Mouse (Mus musculus) midbrain, embryonic 11.5 days (tissue): Measurements from ENCODE around the gene Fryl. TPM values are rescaled to one million over a fixed set of nuclear protein-coding genes. Genes with fewer than 3 reads are reported as not detected.

Experiments used
- ATAC-seq: fragments of 200-750 bp; cut with Nextera tagmentation; 2 replicates; pipeline ENCODE4 v1.8.0; 2017; ENCODE audit warnings: moderate TSS enrichment, moderate library complexity; ENCODE audit not compliant: low FRiP score
- DNase-seq: peaks from one replicate; pipeline ENCODE4 v3.0.0; 2015; ENCODE audit warnings: low spot score; ENCODE audit errors: missing footprints
- H3K27ac ChIP-seq: fragments of 300-500 bp; sonication (generic); 2 replicates; pipeline ENCODE4 v1.5.1; 2014; ENCODE audit warnings: low read depth, low read length
- H3K27me3 ChIP-seq: fragments of 300-500 bp; sonication (generic); 2 replicates; pipeline ENCODE4 v1.6.1; 2014; ENCODE audit warnings: mild to moderate bottlenecking, low read length, moderate library complexity, mixed read lengths; ENCODE audit not compliant: control insufficient read depth, insufficient read depth
- H3K36me3 ChIP-seq: fragments of 300-500 bp; sonication (generic); 2 replicates; pipeline ENCODE4 v1.6.1; 2014; ENCODE audit warnings: mild to moderate bottlenecking, low read length, moderate library complexity, mixed read lengths; ENCODE audit not compliant: control insufficient read depth, insufficient read depth
- H3K4me1 ChIP-seq: fragments of 300-500 bp; sonication (generic); 2 replicates; pipeline ENCODE4 v1.6.1; 2014; ENCODE audit warnings: low read length; ENCODE audit not compliant: control insufficient read depth, insufficient read depth
- H3K4me2 ChIP-seq: fragments of 300-500 bp; sonication (generic); 2 replicates; pipeline ENCODE4 v1.6.1; 2014; ENCODE audit warnings: mild to moderate bottlenecking, moderate library complexity
- H3K4me3 ChIP-seq: fragments of 300-500 bp; sonication (generic); 2 replicates; pipeline ENCODE4 v1.5.1; 2014; ENCODE audit warnings: low read depth, low read length
- H3K9ac ChIP-seq: fragments of 300-500 bp; sonication (generic); 2 replicates; pipeline ENCODE4 v1.6.1; 2014; ENCODE audit warnings: low read length
- H3K9me3 ChIP-seq: fragments of 300-500 bp; sonication (generic); 2 replicates; pipeline ENCODE4 v1.6.1; 2016; ENCODE audit warnings: low read length; ENCODE audit not compliant: control insufficient read depth
- WGBS: fragments of 180-500 bp; shearing (Covaris S2); extraction: QIAGEN DNeasy Blood & Tissue Kit; methylation state at CpG from one replicate; pipeline ENCODE4 v1.1.7; 2014; 5-methylcytosine and 5-hydroxymethylcytosine counted together
- polyA plus RNA-seq: library from polyadenylated mRNA; unstranded; fragments of >200 nt; fragmentation: Nextera tagmentation; extraction: Ambion mirVana; gene quantifications from 2 replicates; pipeline ENCODE4 v1.2.1, GENCODE M21; 2014

Gene Fryl
- polyA plus RNA-seq, 1 experiment from 2014 or later = 39.0 TPM

- Histone ChIP-seq H3K4me3 (no peak overlapping the region), H3K4me2 (no peak overlapping the region), H3K27me3 (no peaks in the 10 kb centered on the region), H3K4me1 (no peaks in the 10 kb centered on the region), H3K9me3 (no peaks in the 10 kb centered on the region), H3K36me3 (no peaks in the 10 kb centered on the region), H3K27ac (no peak overlapping the region), H3K9ac (no peak overlapping the region)
- DNase-seq (no peak), ATAC-seq (no peak)
- WGBS = 94% methylated on average over 7 of the region's 7 CpGs
Measured at GRCm38 (mm10) chr5:73197796-73198195, 58.6 kb downstream of the Fryl start.

- H3K27me3 ChIP-seq = no peaks in the 10 kb centered on the region
- no peak overlapping the region for H3K9ac ChIP-seq
- no peaks in the 10 kb centered on the region for H3K36me3 ChIP-seq
- ATAC-seq = no peak
- H3K9me3 ChIP-seq = no peaks in the 10 kb centered on the region
- no peak overlapping the region for H3K4me2 ChIP-seq
- no peak for DNase-seq
- no peak overlapping the region for H3K4me3 ChIP-seq
- no peak overlapping the region for H3K27ac ChIP-seq
- no peaks in the 10 kb centered on the region; the same call in 1 of the 2 replicates for H3K4me1 ChIP-seq
- WGBS = 95% methylated on average over 14 of the region's 14 CpGs
Measured at GRCm38 (mm10) chr5:73194740-73195139, 61.7 kb downstream of the Fryl start.

- H3K9ac ChIP-seq = no peak overlapping the region
- no peak overlapping the region for H3K4me3 ChIP-seq
- DNase-seq (no peak), ATAC-seq (no peak)
- no peak overlapping the region for H3K4me2 ChIP-seq
- no peaks in the 10 kb centered on the region for H3K27me3 ChIP-seq
- H3K27ac ChIP-seq = no peak overlapping the region
- WGBS = 87% methylated on average over 8 of the region's 8 CpGs
- no peaks in the 10 kb centered on the region for H3K9me3 ChIP-seq
- H3K36me3 ChIP-seq = no peaks in the 10 kb centered on the region
- H3K4me1 ChIP-seq = no peaks in the 10 kb centered on the region; the same call in 1 of the 2 replicates
Measured at GRCm38 (mm10) chr5:73194083-73194570, 62.3 kb downstream of the Fryl start.

- ATAC-seq (no peak), DNase-seq (no peak)
- no peak overlapping the region for H3K27ac ChIP-seq
- WGBS = 78% methylated on average over 10 of the region's 10 CpGs
- no peak overlapping the region for H3K4me2 ChIP-seq
- no peak overlapping the region for H3K9ac ChIP-seq
- no peaks in the 10 kb centered on the region for H3K9me3 ChIP-seq
- H3K4me1 ChIP-seq = no peaks in the 10 kb centered on the region; the same call in 1 of the 2 replicates
- no peaks in the 10 kb centered on the region for H3K27me3 ChIP-seq
- no peak overlapping the region for H3K4me3 ChIP-seq
- H3K36me3 ChIP-seq = no peaks in the 10 kb centered on the region
Measured at GRCm38 (mm10) chr5:73193627-73194026, 62.8 kb downstream of the Fryl start.

- Histone ChIP-seq H3K36me3 (no peaks in the 10 kb centered on the region), H3K9me3 (no peaks in the 10 kb centered on the region), H3K4me1 (no peaks in the 10 kb centered on the region; the same call in 1 of the 2 replicates), H3K4me2 (no peak overlapping the region), H3K4me3 (no peak overlapping the region), H3K9ac (no peak overlapping the region), H3K27ac (no peak overlapping the region), H3K27me3 (no peaks in the 10 kb centered on the region)
- no peak for ATAC-seq
- no peak for DNase-seq
- 83% methylated on average over 13 of the region's 13 CpGs for WGBS
Measured at GRCm38 (mm10) chr5:73192870-73193576, 63.4 kb downstream of the Fryl start.

- ATAC-seq = no peak
- WGBS = 88% methylated on average over 11 of the region's 11 CpGs
Measured at GRCm38 (mm10) chr5:73191765-73192164, 64.7 kb downstream of the Fryl start.

GRCm38 (mm10) chr5:73190164-73190563 lies 66.3 kb downstream of the Fryl start:
- H3K4me3 ChIP-seq = no peak overlapping the region
- no peak for ATAC-seq
- no peaks in the 10 kb centered on the region; the same call in 1 of the 2 replicates for H3K4me1 ChIP-seq
- no peak overlapping the region for H3K4me2 ChIP-seq
- WGBS = 85% methylated on average over 5 of the region's 5 CpGs
- no peaks in the 10 kb centered on the region for H3K27me3 ChIP-seq
- no peaks in the 10 kb centered on the region for H3K9me3 ChIP-seq
- no peak for DNase-seq
- H3K27ac ChIP-seq = no peak overlapping the region
- no peak overlapping the region for H3K9ac ChIP-seq
- H3K36me3 ChIP-seq = no peaks in the 10 kb centered on the region

More at GRCm38 (mm10) chr5:73191765-73192164, 64.7 kb downstream of the Fryl start:
- no peak overlapping the region for H3K4me2 ChIP-seq
- no peak overlapping the region for H3K27ac ChIP-seq
- H3K4me1 ChIP-seq = no peaks in the 10 kb centered on the region; the same call in 1 of the 2 replicates
- DNase-seq = no peak
- H3K36me3 ChIP-seq = no peaks in the 10 kb centered on the region
- no peak overlapping the region for H3K4me3 ChIP-seq
- no peaks in the 10 kb centered on the region for H3K9me3 ChIP-seq
- H3K9ac ChIP-seq = no peak overlapping the region
- no peaks in the 10 kb centered on the region for H3K27me3 ChIP-seq

GRCm38 (mm10) chr5:73189443-73190160 lies 66.8 kb downstream of the Fryl start:
- H3K9ac ChIP-seq = no peak overlapping the region
- WGBS = 83% methylated on average over 9 of the region's 9 CpGs
- no peak overlapping the region for H3K4me2 ChIP-seq
- no peak overlapping the region for H3K4me3 ChIP-seq
- DNase-seq (no peak), ATAC-seq (no peak)
- H3K4me1 ChIP-seq = no peaks in the 10 kb centered on the region; the same call in 1 of the 2 replicates
- H3K36me3 ChIP-seq = no peaks in the 10 kb centered on the region
- no peaks in the 10 kb centered on the region for H3K9me3 ChIP-seq
- H3K27ac ChIP-seq = no peak overlapping the region
- H3K27me3 ChIP-seq = no peaks in the 10 kb centered on the region

- Histone ChIP-seq H3K9me3 (no peaks in the 10 kb centered on the region), H3K4me1 (no peaks in the 10 kb centered on the region; the same call in 1 of the 2 replicates), H3K4me2 (no peak overlapping the region), H3K27me3 (no peaks in the 10 kb centered on the region), H3K27ac (no peak overlapping the region), H3K9ac (no peak overlapping the region), H3K36me3 (no peaks in the 10 kb centered on the region), H3K4me3 (no peak overlapping the region)
- DNase-seq (no peak), ATAC-seq (no peak)
- WGBS = 83% methylated on average over 7 of the region's 7 CpGs
Measured at GRCm38 (mm10) chr5:73188576-73188975, 67.8 kb downstream of the Fryl start.
